Mouse (Mus musculus) neural tube, embryonic 12.5 days (tissue): Measurements from ENCODE around the gene Grb2. TPM values are rescaled to one million over a fixed set of nuclear protein-coding genes. Genes with fewer than 3 reads are reported as not detected.

Experiments
- ATAC-seq: fragments of 200-750 bp; cut with Nextera tagmentation; 2 replicates; pipeline ENCODE4 v1.8.0; 2017; ENCODE audit warnings: low read depth, mild to moderate bottlenecking, moderate TSS enrichment, moderate library complexity; ENCODE audit not compliant: low FRiP score
- H3K27ac ChIP-seq: fragments of 300-500 bp; sonication (generic); 2 replicates; pipeline ENCODE4 v1.5.1; 2016
- H3K27me3 ChIP-seq: fragments of 300-500 bp; sonication (generic); replicated peaks from 2 replicates; pipeline ENCODE4 v1.6.1; 2016; ENCODE audit warnings: mild to moderate bottlenecking
- H3K36me3 ChIP-seq: fragments of 300-500 bp; sonication (generic); 2 replicates; pipeline ENCODE4 v1.6.1; 2016; ENCODE audit warnings: mild to moderate bottlenecking
- H3K4me1 ChIP-seq: fragments of 300-500 bp; sonication (generic); 2 replicates; pipeline ENCODE4 v1.6.1; 2016
- H3K4me2 ChIP-seq: fragments of 300-500 bp; sonication (generic); replicated peaks from 2 replicates; pipeline ENCODE4 v1.6.1; 2016; ENCODE audit warnings: mild to moderate bottlenecking
- H3K4me3 ChIP-seq: fragments of 300-500 bp; sonication (generic); 2 replicates; pipeline ENCODE4 v1.5.1; 2016
- H3K9ac ChIP-seq: fragments of 300-500 bp; sonication (generic); 2 replicates; pipeline ENCODE4 v1.6.1; 2016; ENCODE audit warnings: mild to moderate bottlenecking
- H3K9me3 ChIP-seq: fragments of 300-500 bp; sonication (generic); 2 replicates; pipeline ENCODE4 v1.6.1; 2016; ENCODE audit warnings: mild to moderate bottlenecking
- WGBS: fragments of 180-500 bp; shearing (Covaris S2); methylation state at CpG from one replicate; pipeline ENCODE4 v1.1.7; 2016; 5-methylcytosine and 5-hydroxymethylcytosine counted together
- polyA plus RNA-seq: library from polyadenylated mRNA; unstranded; fragments of >200 nt; fragmentation: Nextera tagmentation; extraction: Ambion mirVana; gene quantifications from 2 replicates; pipeline ENCODE4 v1.2.1, GENCODE M21; 2016

Grb2 gene
- polyA plus RNA-seq, 1 experiment from 2014 or later = 186 TPM

- no peak overlapping the region for H3K9ac ChIP-seq
- 60% methylated on average over 6 of the region's 6 CpGs for WGBS
- H3K4me2 ChIP-seq = peak overlapping the region; percentile 83
- H3K9me3 ChIP-seq = no peaks in the 10 kb centered on the region
- peaks cover 28% of the 10 kb centered on the region for H3K4me1 ChIP-seq
- H3K27ac ChIP-seq = no peak overlapping the region
- no peaks in the 10 kb centered on the region for H3K36me3 ChIP-seq
- no peak overlapping the region for H3K4me3 ChIP-seq
- no peak for ATAC-seq
- no peaks in the 10 kb centered on the region for H3K27me3 ChIP-seq
These were observed 1.6 kb upstream of the Grb2 start for GRCm38 (mm10) chr11:115709829-115710559.

DNA sequence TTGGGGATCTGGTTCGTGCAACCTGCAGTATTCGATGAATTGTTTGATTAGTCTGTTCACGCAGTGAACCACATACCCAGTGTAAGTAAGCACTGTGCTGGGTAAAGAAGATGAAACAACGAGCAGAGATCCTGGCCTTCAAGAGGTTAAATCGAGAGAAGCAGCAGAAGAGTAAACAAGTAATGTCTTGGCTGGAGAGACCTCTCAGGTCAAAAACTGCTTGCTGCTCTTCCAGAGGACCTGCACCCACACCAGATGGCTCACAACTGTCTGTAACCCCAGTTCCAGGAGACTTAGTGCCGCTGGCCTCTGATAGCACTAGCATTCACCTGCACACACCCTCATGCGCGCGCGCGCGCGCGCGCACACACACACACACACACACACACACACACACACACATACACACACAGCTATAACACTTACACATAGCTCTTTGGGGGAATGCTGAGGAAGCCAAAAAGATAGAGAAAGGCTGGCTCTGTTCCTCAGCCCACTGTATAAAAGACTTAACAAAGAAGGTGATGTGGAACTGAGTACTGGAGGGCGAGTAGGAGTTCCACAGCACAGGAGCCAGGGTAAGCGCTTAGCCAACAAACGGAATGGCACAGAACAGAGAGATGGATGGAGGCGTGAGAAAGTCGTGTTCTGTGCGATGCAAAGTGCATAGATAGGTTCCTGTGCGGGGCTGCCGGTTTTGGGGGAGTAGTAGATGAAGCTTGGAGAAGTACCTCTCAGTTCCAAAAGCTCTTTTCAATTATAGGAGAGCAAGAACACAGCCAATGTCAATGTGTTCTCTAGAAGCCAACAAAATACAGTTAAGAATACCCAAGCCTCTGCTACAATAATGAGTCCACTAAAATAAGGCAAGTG, 795 bp upstream of the Grb2 start:
- peaks cover 28% of the 10 kb centered on the region for H3K4me1 ChIP-seq
- peak overlapping the region; percentile 99 for H3K9ac ChIP-seq
- peak overlapping the region; percentile 74 for H3K27ac ChIP-seq
- peak overlapping the region; percentile 95 for H3K4me3 ChIP-seq
- H3K9me3 ChIP-seq = no peaks in the 10 kb centered on the region
- H3K27me3 ChIP-seq = no peaks in the 10 kb centered on the region
- peak; percentile 63 for ATAC-seq
- WGBS = under 1% methylated on average over 23 of the region's 23 CpGs
- no peaks in the 10 kb centered on the region for H3K36me3 ChIP-seq
- H3K4me2 ChIP-seq = peak overlapping the region; percentile 83

DNA sequence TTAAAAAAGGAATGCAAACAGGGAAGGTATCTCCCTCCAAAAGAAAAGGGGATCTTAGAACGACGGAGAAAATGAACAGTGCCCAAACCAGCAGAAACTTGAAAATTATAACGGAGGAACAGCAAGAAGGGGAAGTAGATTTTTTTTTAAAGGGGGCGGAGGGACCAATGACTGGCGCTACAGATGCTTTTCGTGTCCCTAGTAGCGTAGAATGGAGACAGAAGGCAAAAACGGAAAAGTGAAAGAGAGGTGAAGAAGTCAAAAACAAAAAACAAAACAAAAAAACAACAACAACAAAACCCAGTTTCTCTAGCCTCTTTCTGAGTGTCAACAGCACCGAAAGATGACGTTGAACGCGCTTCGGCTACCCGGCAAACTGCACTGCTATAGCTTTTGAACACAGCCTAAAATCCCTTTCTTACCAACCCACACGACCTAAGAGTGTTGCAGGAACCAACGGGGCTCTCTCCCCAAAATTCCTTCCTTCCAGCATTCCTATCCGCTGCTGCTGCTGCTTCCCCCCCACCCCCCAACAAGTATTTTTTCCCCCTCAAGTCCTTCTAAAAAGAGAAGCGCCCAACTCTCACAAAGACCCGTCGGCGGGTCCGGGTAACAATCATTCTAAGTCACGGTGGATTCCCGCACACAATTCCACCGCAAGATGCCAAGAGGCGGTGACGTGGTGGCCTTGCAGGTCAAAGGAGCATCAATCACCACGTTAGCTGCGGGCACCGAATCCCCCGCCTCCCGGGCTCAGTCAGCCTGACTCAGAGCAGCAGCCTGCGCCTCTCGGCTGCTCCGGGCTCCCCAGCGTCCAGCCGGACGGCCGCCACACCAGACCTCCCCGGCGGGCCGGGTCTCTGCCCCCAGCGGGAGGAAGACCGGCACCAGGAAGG, 836 bp downstream of the Grb2 start:
- peak; percentile 76 for ATAC-seq

GRCm38 (mm10) chr11:115706584-115706983, 1.8 kb downstream of the Grb2 start:
- no peaks in the 10 kb centered on the region for H3K36me3 ChIP-seq
- H3K27ac ChIP-seq = no peak overlapping the region
- H3K9ac ChIP-seq = no peak overlapping the region
- 95% methylated on average over 10 of the region's 10 CpGs for WGBS
- peak overlapping the region; percentile 83 for H3K4me2 ChIP-seq
- H3K9me3 ChIP-seq = no peaks in the 10 kb centered on the region
- no peak overlapping the region; the same call in 1 of the 2 replicates for H3K4me3 ChIP-seq
- no peak for ATAC-seq
- H3K4me1 ChIP-seq = peaks cover 28% of the 10 kb centered on the region
- H3K27me3 ChIP-seq = no peaks in the 10 kb centered on the region

More for the DNA sequence above, 836 bp downstream of the Grb2 start:
- H3K27me3 ChIP-seq = no peaks in the 10 kb centered on the region
- WGBS = under 1% methylated on average over 44 of the region's 44 CpGs
- peak overlapping the region; percentile 99 for H3K9ac ChIP-seq
- H3K9me3 ChIP-seq = no peaks in the 10 kb centered on the region
- H3K27ac ChIP-seq = peak overlapping the region; percentile 94
- peak overlapping the region; percentile 83 for H3K4me2 ChIP-seq
- H3K36me3 ChIP-seq = no peaks in the 10 kb centered on the region
- peak overlapping the region; percentile 95 for H3K4me3 ChIP-seq
- peaks cover 28% of the 10 kb centered on the region for H3K4me1 ChIP-seq

- WGBS = 89% methylated on average over 2 of the region's 2 CpGs
- no peaks in the 10 kb centered on the region for H3K36me3 ChIP-seq
These were observed 2.8 kb downstream of the Grb2 start for GRCm38 (mm10) chr11:115705561-115705960.

DNA sequence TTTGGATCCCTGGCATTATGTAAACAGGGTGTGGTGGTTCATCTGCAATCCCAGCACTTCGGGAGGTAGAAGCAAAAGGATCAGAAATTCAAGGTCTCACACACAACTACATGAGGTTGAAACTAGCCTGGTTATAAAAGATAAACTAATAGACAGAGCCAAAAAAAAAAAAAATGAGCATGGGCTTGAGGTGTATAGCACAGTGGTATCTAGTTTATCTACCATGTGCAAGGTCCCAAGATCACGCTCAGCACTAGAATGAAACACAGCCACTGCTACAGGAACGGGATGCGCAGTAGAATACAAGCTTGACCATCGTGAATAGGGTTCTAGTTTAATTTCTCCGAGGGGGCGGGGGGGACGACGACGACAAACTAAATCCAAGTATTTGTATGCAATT, 3.7 kb downstream of the Grb2 start:
- Histone ChIP-seq H3K9me3 (no peaks in the 10 kb centered on the region), H3K27ac (no peak overlapping the region), H3K4me2 (no peak overlapping the region), H3K36me3 (no peaks in the 10 kb centered on the region), H3K4me1 (peaks cover 31% of the 10 kb centered on the region), H3K4me3 (no peak overlapping the region), H3K9ac (no peak overlapping the region), H3K27me3 (no peaks in the 10 kb centered on the region)
- WGBS = 94% methylated on average over 10 of the region's 10 CpGs
- ATAC-seq = no peak

More at GRCm38 (mm10) chr11:115705561-115705960, 2.8 kb downstream of the Grb2 start:
- Histone ChIP-seq H3K4me1 (peaks cover 28% of the 10 kb centered on the region), H3K27me3 (no peaks in the 10 kb centered on the region), H3K9ac (no peak overlapping the region), H3K27ac (no peak overlapping the region), H3K4me3 (no peak overlapping the region), H3K4me2 (no peak overlapping the region), H3K9me3 (no peaks in the 10 kb centered on the region)
- ATAC-seq = no peak

- H3K36me3 ChIP-seq = no peaks in the 10 kb centered on the region
- no peak overlapping the region for H3K27ac ChIP-seq
- ATAC-seq = no peak
- no peak overlapping the region for H3K4me3 ChIP-seq
- no peak overlapping the region for H3K9ac ChIP-seq
- H3K4me1 ChIP-seq = peaks cover 31% of the 10 kb centered on the region
- WGBS = 93% methylated on average over 2 of the region's 2 CpGs
- H3K4me2 ChIP-seq = no peak overlapping the region
- no peaks in the 10 kb centered on the region for H3K9me3 ChIP-seq
- no peaks in the 10 kb centered on the region for H3K27me3 ChIP-seq
These were observed 4.9 kb downstream of the Grb2 start for GRCm38 (mm10) chr11:115703466-115703865.

DNA sequence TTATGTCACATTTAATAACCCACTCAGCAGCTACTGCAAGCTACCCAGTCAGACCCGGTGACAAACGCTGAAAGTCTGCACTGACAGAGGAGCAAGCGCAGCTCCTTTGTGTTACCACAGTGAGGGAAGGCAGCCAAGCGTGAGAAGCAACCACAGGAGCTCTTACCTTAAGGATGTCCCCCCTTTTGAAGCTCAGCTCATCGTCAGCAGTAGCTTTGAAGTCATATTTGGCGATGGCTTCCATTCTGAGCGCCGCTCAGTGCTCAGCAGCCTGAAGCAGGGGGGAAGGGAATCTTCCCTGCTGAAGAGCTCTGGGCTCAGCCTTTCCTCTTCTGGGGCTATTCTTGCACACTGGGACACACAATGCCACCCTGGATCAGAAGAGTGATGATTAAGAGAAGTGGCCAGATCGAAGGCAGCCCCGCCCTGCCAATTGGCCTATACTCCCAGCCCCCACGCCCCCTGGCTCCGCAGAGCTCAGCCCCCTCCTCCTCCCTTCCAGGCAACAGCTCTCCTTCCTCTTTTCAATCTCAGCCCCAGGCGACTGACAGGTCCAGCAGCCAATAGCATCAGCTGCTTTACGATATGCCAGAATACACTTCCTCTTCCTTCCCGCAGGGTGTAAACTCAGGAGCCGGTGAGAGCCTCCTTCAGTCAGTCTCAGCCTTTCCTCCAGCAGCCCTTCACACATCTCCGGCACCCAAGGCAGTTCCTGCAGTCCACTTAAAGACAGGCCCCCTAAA, 9.2 kb downstream of the Grb2 start:
- 5% methylated on average over 17 of the region's 17 CpGs for WGBS
- H3K4me2 ChIP-seq = peak overlapping the region; percentile 69
- H3K9me3 ChIP-seq = no peaks in the 10 kb centered on the region
- ATAC-seq = peak; percentile 95
- H3K36me3 ChIP-seq = no peaks in the 10 kb centered on the region; the same call in 1 of the 2 replicates
- H3K9ac ChIP-seq = peak overlapping the region; percentile 62
- H3K4me1 ChIP-seq = peaks cover 33% of the 10 kb centered on the region
- H3K27me3 ChIP-seq = no peaks in the 10 kb centered on the region
- peak overlapping the region; percentile 77 for H3K27ac ChIP-seq
- peak overlapping the region; percentile 45 for H3K4me3 ChIP-seq

- Histone ChIP-seq H3K4me2 (peak overlapping the region; percentile 69), H3K4me1 (peaks cover 33% of the 10 kb centered on the region), H3K36me3 (no peaks in the 10 kb centered on the region; the same call in 1 of the 2 replicates), H3K4me3 (peak overlapping the region; percentile 22; the same call in 1 of the 2 replicates), H3K9me3 (no peaks in the 10 kb centered on the region), H3K27me3 (no peaks in the 10 kb centered on the region), H3K27ac (no peak overlapping the region), H3K9ac (no peak overlapping the region)
- WGBS = 91% methylated on average over 3 of the region's 3 CpGs
- ATAC-seq = no peak
These were observed 10.7 kb downstream of the Grb2 start for GRCm38 (mm10) chr11:115697722-115698121.

DNA sequence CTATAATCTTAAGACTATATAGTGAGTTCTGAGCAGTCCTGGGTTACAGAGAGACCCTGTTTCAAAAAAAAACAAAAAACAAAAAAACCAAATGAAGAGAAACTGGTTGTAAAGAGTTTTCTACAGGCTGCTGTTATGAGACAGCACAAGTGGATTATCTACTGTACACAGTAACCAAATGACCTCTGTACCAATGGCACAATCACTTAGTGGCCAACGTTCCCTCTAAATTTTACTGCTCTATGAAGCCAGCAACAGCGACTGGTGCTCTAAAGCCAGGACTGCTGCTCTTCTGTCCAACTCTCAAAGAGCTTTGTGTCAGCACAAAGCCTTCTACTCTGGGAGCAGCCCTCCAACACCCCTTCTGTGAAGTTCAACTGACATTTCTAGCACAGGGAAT, 11.3 kb downstream of the Grb2 start:
- Histone ChIP-seq H3K36me3 (no peaks in the 10 kb centered on the region; the same call in 1 of the 2 replicates), H3K27ac (no peak overlapping the region), H3K9me3 (no peaks in the 10 kb centered on the region), H3K9ac (no peak overlapping the region), H3K4me2 (peak overlapping the region; percentile 69), H3K4me3 (no peak overlapping the region), H3K4me1 (peaks cover 33% of the 10 kb centered on the region), H3K27me3 (no peaks in the 10 kb centered on the region)
- ATAC-seq = no peak
- 66% methylated on average over 2 of the region's 2 CpGs for WGBS

DNA sequence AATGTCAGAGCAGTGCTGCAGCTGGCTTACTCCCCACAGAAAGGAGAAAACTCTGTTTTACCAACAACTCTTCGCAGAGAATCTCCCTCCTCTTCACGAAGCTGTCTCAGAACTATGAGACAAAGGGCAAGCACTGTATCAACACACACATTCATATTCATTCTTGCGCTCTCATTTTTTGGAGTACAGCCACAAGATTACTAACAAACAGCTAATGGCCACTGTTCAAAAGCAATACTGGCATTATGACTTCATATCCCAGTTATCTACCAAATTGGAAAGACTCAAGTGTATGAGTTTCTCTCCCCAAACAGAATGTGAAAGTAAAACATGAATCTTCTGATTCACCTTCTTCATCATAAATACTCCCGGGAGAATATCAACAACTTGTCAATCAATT, 11.9 kb downstream of the Grb2 start:
- no peak for ATAC-seq
- H3K9ac ChIP-seq = no peak overlapping the region
- no peaks in the 10 kb centered on the region for H3K27me3 ChIP-seq
- no peaks in the 10 kb centered on the region; the same call in 1 of the 2 replicates for H3K36me3 ChIP-seq
- no peaks in the 10 kb centered on the region for H3K9me3 ChIP-seq
- 84% methylated on average over 4 of the region's 4 CpGs for WGBS
- H3K4me2 ChIP-seq = no peak overlapping the region
- H3K4me3 ChIP-seq = no peak overlapping the region
- no peak overlapping the region for H3K27ac ChIP-seq
- peaks cover 33% of the 10 kb centered on the region for H3K4me1 ChIP-seq
